Mouse (Mus musculus): ENCODE measurements at regions not wholly inside any gene's neighbourhood (a gene's known extent, or its start where the extent isn't known, plus 50 kb on each side); places are given as distances from the start of the nearest gene placed in this dataset.

DNA sequence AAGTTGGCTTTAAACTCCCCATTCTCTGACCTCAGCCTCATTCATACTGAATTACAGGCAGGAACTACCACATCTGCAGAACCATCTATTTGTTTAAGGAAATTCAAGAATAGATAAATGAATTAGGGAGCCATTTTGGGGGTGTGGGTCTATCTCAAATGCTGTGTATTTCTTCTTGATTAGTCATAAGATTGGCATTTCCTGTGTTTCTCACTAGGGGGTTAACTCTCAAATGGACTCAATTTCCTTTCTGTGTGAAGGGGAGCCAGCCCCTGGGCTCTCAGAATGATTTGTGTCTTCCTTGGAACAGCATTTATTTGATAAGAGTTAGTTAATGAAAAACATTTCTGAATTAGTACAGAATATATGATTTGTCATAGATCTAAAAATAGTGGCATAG lies 196.8 kb upstream of the Nbea start:
- Histone ChIP-seq H3K36me3 (no peaks in the 10 kb centered on the region), H3K27me3 (ENCODE audit: insufficient read depth, poor library complexity, severe bottlenecking) (no peaks in the 10 kb centered on the region), H3K27ac (no peak overlapping the region), H3K9me3 (no peaks in the 10 kb centered on the region), H3K4me1 (no peaks in the 10 kb centered on the region), H3K4me3 (no peak overlapping the region)
- DNase-seq (ENCODE audit: low spot score), result no peak

GRCm38 (mm10) chr3:56379500-56379899 lies 196.0 kb upstream of the Nbea start:
- no peaks in the 10 kb centered on the region for H3K9me3 ChIP-seq
- no peaks in the 10 kb centered on the region for H3K36me3 ChIP-seq
- H3K27me3 ChIP-seq (ENCODE audit: insufficient read depth, poor library complexity, severe bottlenecking), result no peaks in the 10 kb centered on the region
- no peaks in the 10 kb centered on the region for H3K4me1 ChIP-seq
- DNase-seq (ENCODE audit: low spot score), result no peak
- H3K4me3 ChIP-seq, result no peak overlapping the region
- H3K27ac ChIP-seq, result no peak overlapping the region
- 75% methylated on average over 3 of the region's 3 CpGs for WGBS

- WGBS, result 89% methylated on average over 2 of the region's 2 CpGs
- no peak overlapping the region for H3K27ac ChIP-seq
- DNase-seq (ENCODE audit: low spot score), result no peak
- H3K36me3 ChIP-seq, result no peaks in the 10 kb centered on the region
- no peaks in the 10 kb centered on the region for H3K4me1 ChIP-seq
- no peaks in the 10 kb centered on the region for H3K27me3 ChIP-seq (ENCODE audit: insufficient read depth, poor library complexity, severe bottlenecking)
- no peak overlapping the region for H3K4me3 ChIP-seq
- H3K9me3 ChIP-seq, result no peaks in the 10 kb centered on the region
These were observed 179.0 kb upstream of the Nbea start for GRCm38 (mm10) chr3:56362543-56362942.

DNA sequence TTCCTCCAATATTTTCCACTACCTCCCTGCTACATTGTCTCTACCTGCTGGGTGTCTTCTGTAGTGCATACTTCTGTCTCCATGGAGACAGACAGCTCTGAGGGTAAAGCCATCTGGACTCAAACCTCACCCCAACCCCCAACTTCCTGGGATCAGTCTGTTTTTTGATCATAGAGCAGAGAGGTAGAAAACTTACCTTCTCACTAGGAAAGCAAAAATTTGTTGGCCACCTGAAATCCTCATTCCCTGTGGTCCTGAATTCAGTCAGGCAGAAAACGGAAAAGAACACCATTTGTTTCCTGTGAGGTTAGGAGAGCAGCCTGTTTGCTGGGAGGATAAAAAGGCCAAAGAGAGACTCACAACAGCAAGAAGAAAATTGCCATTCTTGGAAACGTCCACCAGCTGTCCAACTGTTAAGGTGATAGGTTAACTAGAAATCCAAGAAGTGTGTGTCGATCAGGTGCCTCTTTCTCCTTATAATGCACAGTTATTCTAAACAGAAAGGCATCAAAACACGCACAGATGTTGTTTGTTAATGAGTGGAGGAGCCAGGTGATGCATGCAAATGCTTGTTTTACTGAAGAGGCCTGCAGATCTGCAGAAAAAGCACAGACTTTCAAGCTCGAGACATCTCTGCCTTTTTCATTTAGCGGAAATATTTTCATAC lies 173.7 kb upstream of the Nbea start:
- Histone ChIP-seq H3K27me3 (ENCODE audit: insufficient read depth, poor library complexity, severe bottlenecking) (no peaks in the 10 kb centered on the region), H3K27ac (no peak overlapping the region), H3K36me3 (no peaks in the 10 kb centered on the region), H3K4me3 (no peak overlapping the region), H3K9me3 (no peaks in the 10 kb centered on the region), H3K4me1 (no peaks in the 10 kb centered on the region)
- WGBS, result 70% methylated on average over 6 of the region's 6 CpGs
- DNase-seq (ENCODE audit: low spot score), result no peak

DNA sequence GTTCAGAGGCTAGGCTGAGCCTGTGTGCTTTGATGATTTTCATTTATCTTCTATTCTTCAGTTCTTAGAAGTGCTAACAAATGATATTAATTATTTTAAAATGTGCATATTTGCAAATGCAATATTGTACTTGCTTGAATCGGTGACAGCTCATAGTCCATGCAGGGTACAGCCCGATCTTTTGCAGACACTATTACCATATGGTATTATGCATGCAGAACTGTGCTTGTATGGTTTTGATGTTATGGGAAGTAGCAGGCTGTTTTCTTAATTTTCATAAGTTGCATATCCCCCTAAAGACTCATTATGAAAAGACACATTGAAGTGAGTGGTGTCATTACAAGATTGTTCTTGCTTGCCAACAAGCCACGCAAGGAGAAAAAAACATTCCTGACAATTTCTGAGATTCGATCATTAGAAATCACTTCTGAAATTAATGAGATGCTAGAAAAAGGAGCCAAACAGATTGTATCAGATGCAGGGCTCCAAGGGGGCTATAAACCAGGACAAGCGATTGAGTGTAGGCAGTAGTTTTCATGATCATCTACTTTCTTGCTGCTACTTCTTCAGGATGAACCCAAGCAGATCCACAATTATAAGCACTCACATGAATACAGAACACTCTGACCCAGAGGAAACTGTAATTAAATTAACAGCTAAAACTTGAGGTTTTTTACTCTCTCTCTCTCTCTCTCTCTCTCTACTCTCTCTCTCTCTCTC lies 172.8 kb upstream of the Nbea start:
- H3K9me3 ChIP-seq, result no peaks in the 10 kb centered on the region
- no peak for DNase-seq (ENCODE audit: low spot score)
- no peaks in the 10 kb centered on the region for H3K4me1 ChIP-seq
- no peak overlapping the region for H3K4me3 ChIP-seq
- no peak overlapping the region for H3K27ac ChIP-seq
- H3K27me3 ChIP-seq (ENCODE audit: insufficient read depth, poor library complexity, severe bottlenecking), result no peaks in the 10 kb centered on the region
- no peaks in the 10 kb centered on the region for H3K36me3 ChIP-seq
- 87% methylated on average over 5 of the region's 5 CpGs for WGBS
